In genomic region chr6:115523201-115523600, GRCm38 (mm10) we compare ENCODE assay signal across 8 mouse cellular contexts. TPM values are rescaled to one million over a fixed set of nuclear protein-coding genes. Genes with fewer than 3 reads are reported as not detected.
DNase-seq lines count a peak whose midpoint lies in the region; ATAC-seq lines count a peak whose summit lies in the region.

No protein-coding gene starts in this region.

- no peak for ATAC-seq in heart, embryonic 11.5 days (replicated peaks; ENCODE audit: insufficient number of reproducible peaks, low FRiP score, low TSS enrichment)

- H3K27me3 ChIP-seq in heart, embryonic 11.5 days (ENCODE audit: control insufficient read depth, insufficient read depth, low read length) = peaks cover 6% of the 10 kb centered on the region

- H3K36me3 ChIP-seq in heart, embryonic 11.5 days (ENCODE audit: control insufficient read depth, insufficient read depth, low read length) = no peaks in the 10 kb centered on the region

- no peak overlapping the region for H3K9ac ChIP-seq in heart, embryonic 11.5 days (ENCODE audit: low read depth, low read length)

- 0 out of 2 replicates have a peak, but pooled peaks cover 2% of the 10 kb centered on the region for H3K4me1 ChIP-seq in heart, embryonic 11.5 days (ENCODE audit: control insufficient read depth, insufficient read depth, low read length)

- no peak overlapping the region for H3K27ac ChIP-seq in heart, embryonic 11.5 days (ENCODE audit: low read depth, low read length)

- H3K9me3 ChIP-seq in heart, embryonic 11.5 days (replicated peaks; ENCODE audit: control insufficient read depth, low read length) = no peaks in the 10 kb centered on the region

- H3K4me3 ChIP-seq in heart, embryonic 11.5 days (ENCODE audit: low read depth, low read length) = no peak overlapping the region

- DNase-seq in heart, adult 11 months = peak; percentile 95
- DNase-seq in 3134 (ENCODE audit: extremely low read depth, insufficient read length, low spot score) = peak; percentile 59
- DNase-seq in cerebellum, adult 9-10 months = peak; percentile 85
- peak; percentile 27 for DNase-seq in kidney, postnatal 14 days
- no peak for DNase-seq in testis, postnatal 10 days (ENCODE audit: low spot score)
- no peak for DNase-seq in spleen, postnatal 36 days (ENCODE audit: low spot score in 2 of 2)
- no peak for DNase-seq in embryo, embryonic 10 days (ENCODE audit: low spot score)

- 74% methylated on average over 9 of the region's 9 CpGs for WGBS in heart, embryonic 11.5 days (ENCODE audit: insufficient replicate concordance)

- H3K4me2 ChIP-seq in heart, embryonic 11.5 days = no peak overlapping the region

RNA-seq across cellular contexts. Expression of gene Tsen2, which starts 21.3 kb away (rescaled TPM):
- polyA plus RNA-seq in heart, embryonic 11.5 days (2014; fragmentation: Nextera tagmentation; extraction: Ambion mirVana) = 19.4 and 19.9 TPM in 2 replicates

Comparison
In these comparisons a context has a peak if more than half of its experiments do, and no peak if none do; other contexts are left out.
1. DNase-seq: peak in heart, adult 11 months (single experiment), 3134 (single experiment), cerebellum, adult 9-10 months (single experiment) and kidney, postnatal 14 days (single experiment); none in testis, postnatal 10 days (single experiment), spleen, postnatal 36 days (0 of 2) and embryo, embryonic 10 days (single experiment).